Mouse (Mus musculus) thymus, postnatal 36 days (tissue): ENCODE results near the gene Dok1.
A peak's percentile ranks its signal among the peaks of the same experiment; 100 is the strongest.

Source experiments
- DNase-seq, 2 experiments: peaks; one replicate each; pipeline ENCODE4 v3.0.0; 2022; ENCODE audit warnings: mixed read lengths in 2 of 2

The Dok1 gene

GRCm38 (mm10) chr6:83033249-83034185 lies at the start of gene Dok1, which contains the start of gene Loxl3:
Gene Dok1 (minus strand): TSS chr6:83033471.
Gene Loxl3 (plus strand): TSS chr6:83034173.
- DNase-seq, result peak; percentile 71 to 77

- DNase-seq, result no peak
Measured at GRCm38 (mm10) chr6:83080210-83080609, 46.9 kb upstream of the Dok1 start.

DNA sequence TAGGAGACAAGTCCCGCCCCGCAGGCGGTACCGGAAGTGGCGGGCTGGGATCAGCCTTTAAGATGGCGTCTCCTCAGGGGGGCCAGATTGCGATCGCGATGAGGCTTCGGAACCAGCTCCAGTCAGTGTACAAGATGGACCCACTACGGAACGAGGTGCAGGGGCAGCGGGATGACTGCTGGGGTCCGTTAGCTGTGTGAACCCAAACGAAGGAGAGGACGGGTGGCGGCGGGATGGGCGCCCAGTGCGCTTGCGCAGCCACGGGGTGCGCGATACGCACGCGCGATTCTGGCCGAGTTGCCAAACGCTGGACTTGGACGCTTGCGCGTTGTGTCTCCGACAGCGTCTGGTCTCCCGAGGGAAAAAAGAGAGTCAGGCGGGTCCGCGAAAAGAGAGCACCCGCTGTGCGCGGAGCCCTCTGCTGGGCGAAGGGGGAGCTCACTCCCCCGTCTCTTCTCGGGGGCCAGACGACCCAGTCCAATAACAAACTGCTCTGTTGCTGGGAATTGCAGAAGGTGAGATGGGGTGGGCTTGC lies 45.1 kb upstream of the Dok1 start:
- DNase-seq, result peak; percentile 99 to 100

DNA sequence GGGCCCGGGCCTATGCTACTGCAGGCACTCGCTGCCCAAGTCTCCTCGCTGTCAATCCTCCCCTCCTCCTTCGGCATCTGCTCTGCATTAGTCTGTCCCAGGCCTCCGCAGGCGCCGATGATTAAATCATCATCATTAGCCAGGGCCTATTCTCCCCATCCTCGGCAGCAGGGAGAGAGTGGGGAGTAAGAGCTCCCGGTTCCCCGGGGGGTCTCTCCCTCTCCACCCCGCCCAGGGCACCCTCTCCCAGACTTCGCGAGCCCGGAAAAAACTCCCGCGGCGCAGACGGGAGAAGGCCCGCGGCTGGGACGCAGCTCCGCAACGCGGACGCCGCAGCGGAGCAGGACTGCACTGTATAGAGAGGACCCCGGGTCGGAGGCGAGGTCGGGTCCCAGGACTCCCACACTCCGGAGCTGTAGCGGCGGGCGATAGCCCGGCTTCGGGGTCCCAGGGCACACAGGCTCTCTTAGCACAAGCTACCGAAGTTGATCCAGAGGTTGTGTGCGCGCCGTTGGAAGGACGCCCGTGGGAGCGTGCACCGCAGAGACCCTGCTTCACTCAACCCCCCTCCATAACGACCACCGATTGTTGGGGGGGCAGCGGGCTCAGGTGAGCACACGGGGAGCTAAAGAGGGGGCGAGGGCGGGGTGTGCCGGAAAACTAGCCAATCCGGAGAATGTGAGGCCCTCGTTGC lies 44.5 kb upstream of the Dok1 start, which contains the start of gene Pcgf1:
Gene Pcgf1 (plus strand): TSS at position 240 of the 694 bp plus-strand sequence.
- DNase-seq, result no peak

- DNase-seq, result no peak
Measured at GRCm38 (mm10) chr6:83074979-83075378, 41.7 kb upstream of the Dok1 start.

GRCm38 (mm10) chr6:83071220-83071619 lies 37.9 kb upstream of the Dok1 start:
- no peak for DNase-seq

DNA sequence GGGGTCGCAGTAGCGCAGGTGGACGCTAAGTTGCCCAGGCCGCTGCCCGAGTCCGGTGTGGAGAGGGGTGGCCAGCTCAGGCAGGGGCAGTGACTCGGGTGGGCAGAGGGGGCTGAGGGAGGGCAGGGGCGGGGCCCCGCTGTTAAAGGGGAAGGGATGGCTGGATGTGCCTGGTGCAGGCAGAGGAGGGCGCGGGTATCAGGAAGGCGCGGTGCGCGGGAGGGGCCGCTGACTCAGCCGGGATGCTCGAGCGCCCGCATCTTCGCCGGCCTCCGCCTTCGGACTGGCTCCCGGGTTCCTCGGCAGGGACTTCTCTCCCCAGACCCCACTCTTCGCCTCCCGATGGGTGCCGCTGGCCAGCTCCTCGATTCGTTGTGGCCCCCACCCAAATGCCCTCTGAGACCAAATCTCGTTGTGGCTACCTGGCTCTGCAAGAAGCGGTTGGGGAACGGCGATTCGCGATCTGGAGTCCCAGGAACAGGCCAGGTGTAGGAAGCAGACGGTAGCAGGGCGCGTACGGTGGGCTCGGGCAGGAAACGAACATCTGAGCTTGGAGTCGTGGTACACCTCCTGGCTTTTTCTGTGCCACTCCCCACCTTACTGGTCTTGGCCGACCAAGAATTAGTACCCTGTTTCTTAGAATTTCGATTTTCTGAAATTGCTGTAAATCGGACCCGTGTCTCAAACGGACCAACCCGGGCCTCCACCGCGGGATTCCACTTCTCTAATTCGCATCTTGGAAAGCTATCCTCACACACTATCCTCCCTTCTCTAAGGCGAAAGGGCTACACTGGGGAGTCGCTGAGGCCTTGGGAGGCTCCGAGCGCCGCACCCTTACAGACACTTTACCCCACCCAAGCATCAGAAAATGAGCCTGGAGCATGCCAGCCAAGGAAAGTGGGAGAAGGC lies 37.3 kb upstream of the Dok1 start:
- DNase-seq, result peak in 1 of 2 experiments; percentile 36

DNA sequence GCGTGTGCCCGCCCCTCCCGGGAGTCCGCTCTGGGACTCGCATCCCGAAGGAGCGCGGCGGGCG lies 36.8 kb upstream of the Dok1 start, which contains the start of gene Tlx2:
Gene Tlx2 (minus strand): TSS at position 47 of the 64 bp plus-strand sequence.
- DNase-seq, result no peak

- DNase-seq, result no peak
Measured at GRCm38 (mm10) chr6:83069488-83070246, 36.4 kb upstream of the Dok1 start.

GRCm38 (mm10) chr6:83068706-83069487 lies 35.6 kb upstream of the Dok1 start:
- no peak for DNase-seq

DNA sequence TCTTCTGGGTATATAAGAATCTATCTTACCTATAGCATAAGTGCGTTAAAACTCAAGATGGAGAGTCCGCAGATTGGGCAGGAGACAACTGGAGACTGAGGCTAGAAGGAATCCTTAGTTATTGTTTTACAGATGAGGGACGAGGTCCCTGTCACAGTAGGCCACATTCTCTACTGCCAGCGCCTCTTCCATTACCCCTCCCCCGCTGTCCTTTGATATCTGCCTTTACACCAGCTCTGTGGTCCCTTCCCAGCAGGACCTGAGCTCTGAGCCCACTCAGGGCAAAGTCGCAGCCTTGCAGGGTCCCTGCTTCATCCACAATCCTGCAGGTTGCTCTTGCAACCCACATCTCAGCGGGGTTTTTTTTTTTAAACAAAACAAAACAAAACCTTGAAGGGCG lies 35.0 kb upstream of the Dok1 start:
- no peak for DNase-seq

DNA sequence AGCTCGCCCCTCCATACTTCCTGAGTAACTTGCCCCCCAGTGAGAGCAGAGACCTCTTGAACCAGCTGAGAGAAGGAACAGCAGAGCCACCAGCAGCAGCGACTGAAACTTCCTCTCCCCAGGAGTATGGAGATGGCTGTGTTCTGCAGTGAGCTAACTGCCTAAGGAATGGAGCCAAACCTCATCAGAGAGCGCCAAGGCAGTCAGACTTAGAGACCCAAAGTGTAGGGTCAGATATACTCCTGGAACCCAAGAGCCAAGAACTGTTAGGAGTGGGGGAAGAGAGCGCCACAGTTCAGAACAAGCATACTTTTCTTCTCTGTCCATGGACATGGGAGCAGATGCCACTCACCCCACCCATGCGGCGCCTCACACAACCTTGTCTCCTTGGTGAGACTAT lies 33.2 kb upstream of the Dok1 start:
- DNase-seq, result no peak

DNA sequence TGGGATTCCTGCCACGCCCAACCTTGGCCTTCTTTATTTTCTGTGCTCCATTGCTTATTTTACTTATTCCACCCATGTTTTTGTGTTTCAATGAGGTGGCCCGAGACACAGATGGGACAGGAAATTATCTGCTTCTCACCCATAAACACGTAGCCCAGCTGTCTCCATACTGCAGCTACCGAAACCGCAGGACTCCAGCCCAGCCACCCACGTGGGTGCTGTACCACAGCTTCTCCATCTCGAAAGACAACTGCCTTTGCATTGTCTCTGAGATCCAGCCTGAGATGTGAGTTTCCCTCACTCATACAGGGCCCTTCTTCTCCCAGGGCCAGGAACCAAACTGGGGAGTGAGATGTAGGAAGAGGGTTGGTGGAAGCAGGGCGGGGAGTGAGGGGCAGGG lies 32.7 kb upstream of the Dok1 start:
- peak; percentile 31 to 51 for DNase-seq

GRCm38 (mm10) chr6:83058725-83059124 lies 25.5 kb upstream of the Dok1 start:
- DNase-seq, result no peak

- no peak for DNase-seq
Measured at GRCm38 (mm10) chr6:83057790-83058189, 24.5 kb upstream of the Dok1 start, which contains the start of gene Dqx1. Gene Dqx1 (plus strand): TSS chr6:83057844.

DNA sequence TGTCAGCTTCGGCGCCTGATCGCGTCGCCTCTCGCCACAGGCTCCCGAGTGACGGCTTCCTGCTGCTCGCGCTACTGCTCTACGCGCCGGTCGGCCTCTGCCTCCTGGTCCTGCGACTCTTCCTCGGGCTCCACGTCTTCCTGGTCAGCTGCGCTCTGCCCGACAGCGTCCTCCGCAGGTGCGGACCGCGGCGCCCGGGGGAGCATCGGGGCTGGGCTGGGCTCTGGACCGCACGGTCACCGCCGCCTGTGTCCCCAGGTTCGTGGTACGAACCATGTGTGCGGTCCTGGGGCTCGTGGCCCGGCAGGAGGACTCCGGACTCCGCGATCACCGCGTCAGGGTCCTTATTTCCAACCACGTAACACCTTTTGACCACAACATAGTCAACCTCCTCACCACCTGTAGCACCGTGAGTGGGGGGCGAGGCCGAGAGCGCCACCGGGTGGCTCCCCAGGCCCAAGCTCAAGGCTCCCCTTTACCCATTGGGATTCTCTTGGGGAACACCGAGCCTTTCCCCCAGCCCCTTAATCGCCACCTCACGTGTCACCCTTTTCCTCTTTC lies 21.7 kb upstream of the Dok1 start, which contains the start of gene Htra2:
Gene Htra2 (minus strand): TSS at position 403 of the 561 bp plus-strand sequence.
- peak; percentile 64 to 71 for DNase-seq

DNA sequence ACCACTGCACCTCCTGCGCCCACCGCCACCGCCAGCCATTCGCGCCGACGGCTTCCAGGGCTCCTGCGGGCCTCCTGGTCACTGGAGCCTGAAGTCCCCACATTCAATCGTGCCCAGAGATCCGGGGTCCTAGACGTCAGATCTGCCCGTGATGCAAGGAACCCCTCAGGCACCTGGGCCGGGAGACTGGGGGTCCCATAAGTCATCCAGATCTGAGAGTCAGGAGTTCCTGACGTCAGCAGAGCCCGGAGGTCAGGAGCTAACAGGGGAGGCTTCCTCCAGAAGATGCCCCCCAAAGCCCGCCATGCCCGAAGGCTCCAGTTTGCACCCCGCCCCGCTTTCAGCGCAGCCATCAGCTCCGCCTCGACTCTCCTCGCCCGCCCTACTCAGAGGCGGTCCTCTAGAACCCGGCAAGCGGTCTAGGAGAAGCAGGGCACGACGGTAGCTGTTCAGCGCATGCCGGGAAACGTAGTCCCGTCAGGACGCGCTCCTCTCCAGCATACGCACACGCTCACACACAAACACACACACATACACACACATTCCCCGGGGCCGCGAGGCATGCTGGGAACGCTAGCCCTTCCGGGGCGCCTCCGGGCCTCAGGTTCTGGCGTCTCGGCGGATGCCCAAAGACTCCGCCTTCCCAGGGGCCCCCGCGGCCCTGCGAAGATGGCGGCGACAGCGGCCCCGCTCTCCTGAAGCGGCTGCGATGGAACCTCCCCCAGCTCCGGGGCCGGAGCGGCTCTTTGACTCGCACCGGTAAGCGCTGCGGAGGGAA lies 21.0 kb upstream of the Dok1 start, which contains the start of gene Aup1:
Gene Aup1 (plus strand): TSS at position 448 of the 778 bp plus-strand sequence.
- peak; percentile 97 for DNase-seq

DNA sequence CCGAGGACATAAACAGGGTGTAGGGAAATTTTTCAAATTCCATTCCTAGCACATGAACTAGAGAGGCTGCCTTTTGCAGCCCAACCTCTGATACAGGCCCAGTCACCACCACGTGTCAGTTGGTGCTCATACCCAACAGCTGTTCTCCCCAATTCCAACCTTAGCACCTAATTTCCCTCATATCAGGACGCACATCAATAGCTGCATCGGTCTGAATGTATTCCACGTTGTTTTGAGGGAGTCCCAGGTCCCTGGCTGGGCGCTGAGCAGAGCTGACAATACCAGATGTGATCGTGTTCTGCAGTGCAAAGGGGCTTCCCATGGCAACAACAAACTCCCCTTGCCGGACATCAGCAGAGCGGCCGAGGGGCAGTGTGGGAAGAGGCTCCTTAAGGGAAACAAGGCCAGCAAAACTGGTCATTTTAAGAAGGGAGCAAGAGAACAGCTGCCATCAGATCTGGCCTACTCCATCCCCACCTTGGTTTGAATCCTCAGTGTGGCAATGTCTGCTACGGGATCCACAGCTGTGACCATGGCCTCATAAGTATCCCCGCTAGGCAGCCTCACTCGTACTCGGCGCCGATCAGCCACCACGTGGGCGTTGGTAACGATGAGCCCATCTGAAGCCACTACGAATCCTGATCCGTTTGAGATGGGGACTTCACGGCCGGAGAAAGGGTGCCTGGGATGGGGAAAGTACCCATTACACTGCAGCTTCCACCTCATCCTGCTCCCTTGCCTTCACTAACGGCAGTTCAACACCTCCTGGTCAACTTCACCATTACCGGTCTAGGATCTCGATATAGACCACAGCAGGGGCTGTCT lies 20.1 kb upstream of the Dok1 start:
- peak; percentile 16 to 27 for DNase-seq

DNA sequence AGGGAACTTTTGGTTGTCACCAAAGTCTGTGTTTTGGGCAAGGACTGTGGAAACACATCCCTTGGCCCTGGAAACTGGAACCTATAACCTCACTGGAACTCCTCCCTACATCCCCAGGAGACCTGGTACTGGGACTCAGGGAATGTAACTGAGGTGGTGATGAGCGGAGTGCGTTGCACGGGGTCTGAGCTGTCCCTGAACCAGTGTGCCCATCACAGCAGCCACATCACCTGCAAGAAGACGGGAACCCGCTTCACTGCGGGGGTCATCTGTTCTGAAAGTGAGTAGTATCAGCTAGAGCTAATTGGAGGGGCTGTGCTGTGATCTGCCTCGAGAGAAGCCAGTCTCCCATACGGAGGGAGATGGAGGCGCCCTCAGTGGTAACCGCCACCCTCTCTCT lies 16.1 kb upstream of the Dok1 start:
- DNase-seq, result no peak
